Mouse (Mus musculus) cerebellum, postnatal 36 days (tissue): ENCODE measurements at regions not wholly inside any gene's neighbourhood (a gene's known extent, or its start where the extent isn't known, plus 50 kb on each side); places are given as distances from the start of the nearest gene placed in this dataset.

Source experiments
- DNase-seq, 2 experiments: peaks; one replicate each; pipeline ENCODE4 v3.0.0; 2021 to 2022; ENCODE audit warnings: mixed read lengths in 2 of 2

GRCm38 (mm10) chr6:148539207-148539960, 95.2 kb upstream of the Tmtc1 start:
- DNase-seq: no peak

- DNase-seq: no peak
Observed at GRCm38 (mm10) chr6:148534364-148534763, 90.2 kb upstream of the Tmtc1 start.

GRCm38 (mm10) chr6:148531068-148531467, 86.9 kb upstream of the Tmtc1 start:
- no peak for DNase-seq

GRCm38 (mm10) chr6:148528611-148529010, 84.4 kb upstream of the Tmtc1 start:
- no peak for DNase-seq

- DNase-seq: no peak
Observed at GRCm38 (mm10) chr6:148522893-148523292, 78.7 kb upstream of the Tmtc1 start.

- DNase-seq: no peak
Observed at GRCm38 (mm10) chr6:148517536-148518245, 73.5 kb upstream of the Tmtc1 start.

GRCm38 (mm10) chr6:148516654-148517053, 72.5 kb upstream of the Tmtc1 start:
- DNase-seq: no peak

- no peak for DNase-seq
Observed at GRCm38 (mm10) chr6:148515105-148515504, 70.9 kb upstream of the Tmtc1 start.

- no peak for DNase-seq
Observed at GRCm38 (mm10) chr6:148514645-148515044, 70.5 kb upstream of the Tmtc1 start.

- no peak for DNase-seq
Observed at GRCm38 (mm10) chr6:148514124-148514523, 69.9 kb upstream of the Tmtc1 start.

- DNase-seq: no peak
Observed at GRCm38 (mm10) chr6:148513134-148513533, 68.9 kb upstream of the Tmtc1 start.

- DNase-seq: no peak
Observed at GRCm38 (mm10) chr6:148505325-148505724, 61.1 kb upstream of the Tmtc1 start.

GRCm38 (mm10) chr6:148500251-148501179, 56.3 kb upstream of the Tmtc1 start:
- no peak for DNase-seq
